Mouse (Mus musculus): ENCODE results near the gene Atg4b.

DNA sequence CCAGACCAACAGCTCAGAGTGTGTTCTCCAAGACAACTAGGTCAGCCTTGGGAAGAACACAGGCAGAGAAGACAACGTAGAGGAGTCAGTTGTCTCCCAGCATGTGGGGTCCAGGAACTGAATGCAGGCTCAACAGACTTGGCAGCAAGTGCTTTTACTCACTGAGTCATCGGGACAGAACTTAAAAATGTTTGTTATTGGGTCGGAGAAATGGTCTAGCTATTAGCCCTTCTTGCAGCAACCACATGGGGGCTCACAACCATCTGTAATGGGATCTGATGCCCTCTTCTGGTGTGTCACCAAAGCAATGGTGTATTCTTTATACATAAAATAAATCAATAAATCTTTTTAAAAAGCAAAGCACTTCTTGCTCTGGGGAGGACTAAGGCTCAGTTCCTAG lies 25.2 kb upstream of the Atg4b start:
- TF ChIP-seq TAL1 (IDR thresholded peaks at IDR 0.05; ENCODE audit: low read length) (no peak), GATA1 (IDR thresholded peaks at IDR 0.05; ENCODE audit: low read length) (no peak)
